Mouse (Mus musculus) spleen, adult 2 months (tissue): ENCODE results near the gene Acsl4.

Source experiments
- CTCF ChIP-seq: fragments of 200-500 bp; IDR thresholded peaks from 2 replicates; pipeline ENCODE4 v1.5.1; 2011; ENCODE audit warnings: mild to moderate bottlenecking, inconsistent platforms; ENCODE audit not compliant: insufficient read depth, insufficient read length, insufficient replicate concordance; ENCODE audit errors: extremely low read depth
- POLR2A ChIP-seq: fragments of 200-500 bp; IDR thresholded peaks from 2 replicates; pipeline ENCODE4 v1.6.1; 2011; ENCODE audit warnings: low read depth, low read length, inconsistent platforms

GRCm38 (mm10) chrX:142390247-142390908, at the start of gene Acsl4:
- TF ChIP-seq CTCF (no peak), POLR2A (peak; percentile 71)
